Mouse (Mus musculus) erythroblast, embryonic 14.5 days (primary cell): ENCODE data around the gene Rsph10b. TPM values are rescaled to one million over a fixed set of nuclear protein-coding genes. Genes with fewer than 3 reads are reported as not detected.
"Not testable (repeated sequence)": the region's sequence is repeated elsewhere in the genome, so short reads cannot be mapped to it uniquely, and the experiment has no call there.

ENCODE experiments used
- H3K27me3 ChIP-seq: 2 replicates; pipeline ENCODE4 v1.6.1; 2012; ENCODE audit warnings: inconsistent platforms; ENCODE audit not compliant: control insufficient read depth
- H3K36me3 ChIP-seq: 2 replicates; pipeline ENCODE4 v1.6.1; 2012; ENCODE audit warnings: mild to moderate bottlenecking, inconsistent platforms; ENCODE audit not compliant: control insufficient read depth
- H3K4me1 ChIP-seq: 2 replicates; pipeline ENCODE4 v1.6.1; 2012; ENCODE audit warnings: inconsistent platforms; ENCODE audit not compliant: control insufficient read depth
- H3K4me3 ChIP-seq: replicated peaks from 2 replicates; pipeline ENCODE3; 2012; ENCODE audit warnings: moderate library complexity, mild to moderate bottlenecking, inconsistent platforms
- H3K9me3 ChIP-seq: 2 replicates; pipeline ENCODE4 v1.6.1; 2012; ENCODE audit warnings: low read length, inconsistent platforms, mixed read lengths; ENCODE audit not compliant: control insufficient read depth
- GATA1 ChIP-seq: IDR thresholded peaks from 2 replicates; pipeline ENCODE4 v1.6.1; 2012; ENCODE audit warnings: low read length, inconsistent platforms, mixed read lengths
- TAL1 ChIP-seq: IDR thresholded peaks from 3 replicates; pipeline ENCODE4 v1.6.1; 2012; ENCODE audit warnings: low read length, inconsistent platforms, mixed read lengths
- polyA plus RNA-seq: library from polyadenylated mRNA; stranded (reverse); fragments of >175 nt; gene quantifications from 2 replicates; pipeline ENCODE4 v1.2.3, GENCODE M21; 2012

The Rsph10b gene
- polyA plus RNA-seq, 1 experiment, result 0.05 TPM

DNA sequence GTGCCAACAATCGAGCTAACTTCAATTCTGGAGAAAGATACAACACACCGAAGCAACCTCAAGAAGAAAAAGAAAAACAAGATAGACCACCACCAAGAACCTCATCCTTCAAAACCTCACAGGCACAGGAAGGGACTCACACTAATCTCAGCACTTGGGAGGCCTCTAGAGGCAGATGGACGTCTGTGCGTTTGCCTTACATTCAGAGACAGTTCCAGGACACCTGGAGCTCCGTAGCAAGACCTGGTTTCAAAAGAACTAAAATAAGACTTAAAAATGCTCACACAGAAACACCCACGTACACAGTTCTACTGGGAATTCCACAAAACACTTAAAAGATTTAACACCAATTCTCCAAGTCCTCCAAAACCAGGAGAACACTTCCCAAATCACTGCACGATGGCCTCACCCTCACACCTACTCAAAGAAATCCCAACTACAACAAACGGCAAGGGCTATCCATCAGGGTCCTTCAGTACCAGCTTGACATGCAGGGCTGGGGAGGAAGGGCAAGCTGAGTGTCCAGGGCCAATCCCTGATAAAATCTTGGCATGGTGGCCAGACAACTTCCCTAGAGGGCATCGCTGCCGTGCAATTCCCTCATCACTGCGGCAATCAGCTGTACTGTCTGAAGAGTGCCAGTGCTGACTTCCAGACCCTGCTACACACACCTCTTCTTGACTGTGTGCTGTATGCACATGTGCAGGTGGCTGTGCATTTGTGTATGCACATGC is 62.0 kb downstream of the Rsph10b start:
- Histone ChIP-seq H3K4me1 (no peaks in the 10 kb centered on the region; the same call in 1 of the 2 replicates), H3K36me3 (peaks cover 99% of the 10 kb centered on the region)

DNA sequence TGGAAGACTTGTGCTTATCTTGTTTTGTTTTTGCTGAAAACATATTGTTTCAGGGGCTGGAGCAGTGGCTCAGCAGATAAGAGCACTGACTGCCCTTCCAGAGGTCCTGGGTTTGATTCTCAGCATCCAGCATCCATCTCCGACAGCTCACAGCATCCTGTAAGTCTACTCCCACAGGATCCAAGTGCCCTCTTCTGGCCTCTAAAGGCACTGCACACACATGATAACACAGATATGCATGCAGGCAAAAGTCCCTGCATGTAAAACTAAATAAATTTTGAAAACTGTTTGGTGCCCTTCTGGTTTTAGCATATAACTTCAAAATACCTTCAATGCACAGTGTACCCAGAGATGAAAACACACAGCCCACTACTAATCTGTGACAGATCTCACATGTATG is 66.6 kb downstream of the Rsph10b start:
- TF ChIP-seq GATA1 (no peak), TAL1 (no peak)
- no peaks in the 10 kb centered on the region; the same call in 1 of the 2 replicates for H3K4me1 ChIP-seq
- peaks cover 97% of the 10 kb centered on the region for H3K36me3 ChIP-seq
- no peak overlapping the region for H3K4me3 ChIP-seq
- H3K27me3 ChIP-seq, result no peaks in the 10 kb centered on the region
- peaks cover 2% of the 10 kb centered on the region; the same call in 1 of the 2 replicates for H3K9me3 ChIP-seq

More for the DNA sequence above, 62.0 kb downstream of the Rsph10b start:
- Histone ChIP-seq H3K9me3 (peaks cover 2% of the 10 kb centered on the region; the same call in 1 of the 2 replicates), H3K27me3 (no peaks in the 10 kb centered on the region), H3K4me3 (no peak overlapping the region)
- no peak for TF ChIP-seq TAL1
- no peak for TF ChIP-seq GATA1

DNA sequence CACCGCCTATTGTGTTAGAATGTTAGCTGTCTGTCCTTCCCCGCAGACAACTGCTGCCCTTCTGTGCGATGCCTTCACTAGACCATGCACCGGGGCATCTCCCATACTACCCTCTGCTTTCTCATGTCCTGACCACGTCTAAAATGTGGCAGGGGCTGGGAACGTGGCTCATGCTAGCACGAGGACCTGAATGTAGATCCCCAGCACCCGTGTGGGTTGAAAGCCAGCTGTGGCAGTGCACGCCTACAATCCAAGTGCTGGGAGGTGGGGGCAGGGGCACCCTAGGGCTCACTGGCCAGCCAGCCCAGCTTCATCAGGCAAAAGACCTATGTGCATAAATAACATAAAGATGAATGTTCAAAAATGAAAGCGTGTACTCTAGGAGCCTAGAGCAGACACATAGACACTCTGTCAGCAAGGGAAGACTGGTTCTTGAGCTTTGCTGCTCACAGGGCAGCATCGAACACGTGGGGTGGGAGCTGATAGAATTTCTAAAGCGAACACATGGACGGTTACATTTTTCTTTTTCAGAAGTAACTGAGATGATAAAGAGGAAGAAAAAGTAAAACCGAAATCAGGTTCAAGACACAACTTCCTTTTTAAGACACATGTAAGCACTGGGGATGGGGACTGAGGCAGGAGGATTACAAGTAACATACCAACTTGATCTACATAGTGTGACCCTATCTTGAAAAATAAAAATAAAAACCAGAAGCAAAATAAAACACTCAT is 69.8 kb downstream of the Rsph10b start:
- H3K4me3 ChIP-seq, result no peak overlapping the region
- no peaks in the 10 kb centered on the region; the same call in 1 of the 2 replicates for H3K4me1 ChIP-seq
- TF ChIP-seq TAL1 (no peak), GATA1 (no peak)
- H3K27me3 ChIP-seq, result no peaks in the 10 kb centered on the region
- peaks cover 2% of the 10 kb centered on the region; the same call in 1 of the 2 replicates for H3K9me3 ChIP-seq
- H3K36me3 ChIP-seq, result peaks cover 90% of the 10 kb centered on the region

DNA sequence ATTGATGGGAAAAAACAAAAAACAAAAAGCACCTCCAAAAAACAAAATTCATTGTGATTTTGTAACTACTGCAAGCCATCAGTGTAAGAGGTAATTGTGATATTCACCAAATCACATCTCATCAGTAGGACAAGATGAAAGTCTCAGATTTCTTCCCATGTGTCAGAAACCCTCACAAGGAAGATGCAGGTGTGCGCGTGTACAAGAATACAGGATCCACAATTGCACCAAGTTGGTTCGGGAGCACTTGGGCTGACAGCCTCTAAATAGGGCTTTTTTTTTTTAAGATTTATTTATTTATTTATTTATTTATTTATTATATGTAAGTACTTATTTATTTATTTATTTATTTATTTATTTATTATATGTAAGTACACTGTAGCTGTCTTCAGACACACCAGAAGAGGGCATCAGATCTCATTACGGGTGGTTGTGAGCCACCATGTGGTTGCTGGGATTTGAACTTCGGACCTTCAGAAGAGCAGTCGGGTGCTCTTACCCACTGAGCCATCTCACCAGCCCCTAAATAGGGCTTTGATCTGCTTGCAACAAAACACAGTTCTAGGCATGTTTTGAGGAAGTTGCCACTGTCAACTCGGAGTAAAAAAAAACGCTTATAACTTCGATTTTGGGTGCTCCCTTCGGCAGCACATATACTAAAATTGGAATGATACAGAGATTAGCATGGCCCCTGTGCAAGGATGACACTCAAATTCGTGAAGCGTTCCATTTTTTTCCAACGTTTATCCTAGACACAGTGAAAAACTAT is 80.7 kb downstream of the Rsph10b start:
- Histone ChIP-seq H3K4me1 (peaks cover 27% of the 10 kb centered on the region), H3K4me3 (peak overlapping the region; percentile 77), H3K36me3 (peaks cover 42% of the 10 kb centered on the region)
- not testable (repeated sequence) for H3K9me3 ChIP-seq, H3K27me3 ChIP-seq

DNA sequence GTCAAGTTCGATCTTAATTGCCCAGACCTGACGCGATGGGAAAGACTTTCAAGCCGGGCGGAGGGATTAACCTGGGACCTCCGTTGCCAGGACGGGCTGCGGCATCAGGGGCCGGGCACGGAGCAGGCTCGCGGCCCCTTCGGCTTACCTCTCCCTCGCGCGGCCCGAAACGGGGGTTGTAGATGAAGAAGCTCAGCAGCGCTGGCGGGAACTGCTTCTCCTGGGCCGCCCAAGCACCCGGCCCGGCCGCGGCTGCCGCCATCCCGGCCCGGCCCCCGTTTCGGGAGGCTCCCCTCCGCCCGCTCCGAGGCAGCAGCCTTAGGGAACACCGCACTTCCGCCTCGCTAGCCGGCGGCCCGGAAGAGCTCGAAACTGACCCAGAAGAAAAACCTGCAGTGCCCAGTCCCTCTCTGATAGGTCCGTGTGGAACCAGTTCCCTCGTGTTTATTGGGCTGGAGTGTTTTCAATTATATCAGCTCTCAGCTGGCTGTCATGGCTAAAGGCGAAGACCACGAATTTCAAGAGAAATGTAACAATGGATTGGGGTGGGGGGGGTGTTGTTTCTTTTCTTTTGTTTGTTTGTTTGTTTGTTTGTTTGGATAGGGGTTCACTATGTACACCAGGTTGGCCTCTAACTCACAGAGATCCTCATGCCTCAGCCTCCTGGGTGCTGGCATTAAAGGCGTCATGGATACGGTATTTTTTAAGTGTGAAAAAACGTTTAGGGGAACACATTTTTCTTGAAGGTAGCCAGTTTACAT is 81.9 kb downstream of the Rsph10b start, which contains the start of gene Ccz1:
TSS of gene Ccz1 (minus strand) at position 327 of the 761 bp plus-strand sequence.
- no peaks in the 10 kb centered on the region for H3K27me3 ChIP-seq
- H3K9me3 ChIP-seq, result no peaks in the 10 kb centered on the region
- H3K4me3 ChIP-seq, result peak within 1 kb of the TSS; percentile 77
- peaks cover 27% of the 10 kb centered on the region for H3K4me1 ChIP-seq
- TF ChIP-seq GATA1, result no peak
- TF ChIP-seq TAL1, result no peak
- H3K36me3 ChIP-seq, result peaks cover 31% of the 10 kb centered on the region

DNA sequence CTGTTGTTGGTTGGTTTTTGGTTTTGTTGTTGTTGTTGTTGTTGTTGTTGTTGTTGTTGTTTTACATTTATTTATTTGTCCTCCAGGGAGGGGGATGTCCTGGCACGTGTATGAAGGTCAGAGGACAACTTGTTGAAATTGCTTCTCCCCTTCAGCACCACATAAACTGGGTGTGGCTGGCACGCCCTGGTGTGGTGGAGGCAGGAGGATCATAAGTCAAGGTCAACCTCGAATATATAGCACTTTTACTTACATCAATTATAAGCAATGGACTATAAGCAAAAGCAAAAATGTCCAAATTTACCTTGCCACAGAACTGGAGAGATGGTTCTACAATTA is 82.4 kb downstream of the Rsph10b start:
- peaks cover 26% of the 10 kb centered on the region for H3K36me3 ChIP-seq
- no peaks in the 10 kb centered on the region for H3K27me3 ChIP-seq
- no peak for TF ChIP-seq TAL1
- TF ChIP-seq GATA1, result no peak
- no peaks in the 10 kb centered on the region for H3K9me3 ChIP-seq
- peak overlapping the region; percentile 77 for H3K4me3 ChIP-seq
- H3K4me1 ChIP-seq, result peaks cover 27% of the 10 kb centered on the region

DNA sequence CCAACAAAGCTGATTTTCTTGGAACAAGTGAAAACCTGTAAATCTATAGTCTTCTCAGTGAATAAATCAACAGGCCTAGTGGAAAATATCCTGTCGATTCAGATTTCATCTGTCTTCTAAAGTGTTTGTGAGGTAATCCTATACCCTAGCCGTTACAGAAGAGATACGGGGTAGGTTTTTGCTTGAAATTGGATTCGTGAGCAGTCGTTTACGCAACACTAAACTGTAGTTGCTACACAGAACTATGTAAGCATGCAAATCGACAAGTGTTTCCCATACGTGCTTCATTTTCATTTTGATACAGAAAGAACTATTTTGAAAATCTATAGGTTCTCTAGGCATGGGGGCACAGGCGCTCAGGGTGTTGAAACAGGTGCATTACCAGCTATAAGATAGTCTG is 83.0 kb downstream of the Rsph10b start:
- no peak overlapping the region for H3K4me3 ChIP-seq
- H3K9me3 ChIP-seq, result no peaks in the 10 kb centered on the region
- H3K4me1 ChIP-seq, result peaks cover 27% of the 10 kb centered on the region
- TF ChIP-seq TAL1 (no peak), GATA1 (no peak)
- no peaks in the 10 kb centered on the region for H3K27me3 ChIP-seq
- H3K36me3 ChIP-seq, result peaks cover 21% of the 10 kb centered on the region

DNA sequence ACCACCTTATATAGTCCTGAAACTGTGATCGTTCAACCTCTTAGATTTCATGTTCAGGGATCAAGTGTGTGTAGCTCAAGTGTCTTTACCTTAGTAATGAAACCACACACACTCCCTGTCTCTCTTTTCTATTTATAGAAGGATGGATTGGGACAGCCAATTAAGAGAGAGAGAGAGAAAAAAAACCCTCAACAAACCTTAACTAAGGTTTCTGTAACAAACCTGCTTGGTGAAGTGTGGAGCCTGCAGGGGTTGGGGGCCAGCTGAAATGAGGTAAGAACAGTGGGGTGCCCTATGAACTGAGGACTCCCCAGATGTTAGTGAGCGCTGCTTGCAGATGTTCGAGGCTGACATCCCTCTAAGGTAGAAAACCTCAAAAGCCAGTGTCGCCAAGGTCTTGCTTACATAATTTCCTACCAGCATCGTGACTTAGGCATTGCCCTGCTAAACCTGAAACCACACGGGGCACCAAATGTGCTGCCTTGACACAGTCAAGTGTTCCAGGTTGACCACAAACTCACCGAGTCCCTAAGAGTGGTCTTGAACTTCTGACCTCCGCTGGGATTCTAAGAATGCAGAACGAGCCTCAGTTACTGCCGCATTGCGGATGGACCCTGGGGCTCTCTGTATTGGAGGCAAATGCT is 93.9 kb downstream of the Rsph10b start, which contains the start of gene Ocm:
TSS of gene Ocm (minus strand) at position 51 of the 644 bp plus-strand sequence.
- H3K27me3 ChIP-seq, result peaks cover 10% of the 10 kb centered on the region
- no peak for TF ChIP-seq TAL1
- no peak for TF ChIP-seq GATA1
- no peak within 1 kb of the TSS for H3K4me3 ChIP-seq
- no peaks in the 10 kb centered on the region for H3K9me3 ChIP-seq
- H3K36me3 ChIP-seq, result no peaks in the 10 kb centered on the region
- H3K4me1 ChIP-seq, result peaks cover 2% of the 10 kb centered on the region; the same call in 1 of the 2 replicates
